In genomic region chr9:65195621-65195981, GRCm38 (mm10) we compare ENCODE assay signal across 8 mouse cellular contexts. TPM values are rescaled to one million over a fixed set of nuclear protein-coding genes. Genes with fewer than 3 reads are reported as not detected.
DNase-seq lines count a peak whose midpoint lies in the region; ATAC-seq and TF ChIP-seq lines count a peak whose summit lies in the region.

No protein-coding gene starts in this region.

- no peaks in the 10 kb centered on the region for H3K36me3 ChIP-seq in neural tube, embryonic 11.5 days (ENCODE audit: control insufficient read depth, insufficient read depth, low read length)
- H3K36me3 ChIP-seq in forebrain, postnatal 0 days (ENCODE audit: insufficient read depth): no peaks in the 10 kb centered on the region
- H3K36me3 ChIP-seq in hindbrain, postnatal 0 days (ENCODE audit: insufficient read depth, low read length): no peaks in the 10 kb centered on the region
- H3K36me3 ChIP-seq in liver, adult 2 months (ENCODE audit: control insufficient read depth, insufficient read depth, low read length): no peaks in the 10 kb centered on the region
- no peaks in the 10 kb centered on the region for H3K36me3 ChIP-seq in midbrain, postnatal 0 days (ENCODE audit: insufficient read depth, low read length)

- no peak for DNase-seq in neural tube, embryonic 11.5 days (ENCODE audit: low spot score)
- DNase-seq in neural tube, embryonic 10.5 days (ENCODE audit: extremely low spot score, low spot score): no peak
- peak; percentile 87 for DNase-seq in adrenal gland, postnatal 36 days
- no peak for DNase-seq in forebrain, postnatal 0 days
- peak; percentile 39 for DNase-seq in hindbrain, postnatal 0 days (ENCODE audit: low spot score)
- peak; percentile 31 for DNase-seq in liver, adult 2 months (ENCODE audit: extremely low read depth, low read depth, low spot score)
- DNase-seq in midbrain, postnatal 0 days (ENCODE audit: low spot score): peak; percentile 32
- DNase-seq in embryo, embryonic 10 days (ENCODE audit: low spot score): no peak

- H3K9me3 ChIP-seq in neural tube, embryonic 11.5 days (ENCODE audit: control insufficient read depth, low read length): no peaks in the 10 kb centered on the region
- H3K9me3 ChIP-seq in forebrain, postnatal 0 days (ENCODE audit: low read length): no peaks in the 10 kb centered on the region
- H3K9me3 ChIP-seq in hindbrain, postnatal 0 days (ENCODE audit: low read length): no peaks in the 10 kb centered on the region
- H3K9me3 ChIP-seq in midbrain, postnatal 0 days (ENCODE audit: low read length): no peaks in the 10 kb centered on the region

- WGBS in neural tube, embryonic 11.5 days: 40% methylated on average over 8 of the region's 8 CpGs
- 42% methylated on average over 8 of the region's 8 CpGs for WGBS in forebrain, postnatal 0 days
- 30% methylated on average over 8 of the region's 8 CpGs for WGBS in hindbrain, postnatal 0 days
- WGBS in liver, adult 2 months: 20% methylated on average over 8 of the region's 8 CpGs
- 38% methylated on average over 8 of the region's 8 CpGs for WGBS in midbrain, postnatal 0 days

- no peak for TF ChIP-seq POLR2A in liver, adult 2 months (IDR thresholded peaks at IDR 0.05; ENCODE audit: extremely low read depth, insufficient read depth, low read length)

- H3K4me2 ChIP-seq in neural tube, embryonic 11.5 days (ENCODE audit: low read depth): no peak overlapping the region
- H3K4me2 ChIP-seq in forebrain, postnatal 0 days (ENCODE audit: low read depth): 0 out of 2 replicates have a peak overlapping the region, but pooled peaks have one; percentile 5
- H3K4me2 ChIP-seq in hindbrain, postnatal 0 days (ENCODE audit: low read depth, low read length): no peak overlapping the region
- H3K4me2 ChIP-seq in midbrain, postnatal 0 days (ENCODE audit: low read depth, low read length, poor library complexity, severe bottlenecking): no peak overlapping the region

- no peak overlapping the region for H3K9ac ChIP-seq in neural tube, embryonic 11.5 days (ENCODE audit: low read length)
- H3K9ac ChIP-seq in forebrain, postnatal 0 days: peak overlapping the region; percentile 31
- peak overlapping the region; percentile 33; the same call in 1 of the 2 replicates for H3K9ac ChIP-seq in hindbrain, postnatal 0 days (replicated peaks; ENCODE audit: low read length)
- H3K9ac ChIP-seq in liver, adult 2 months (ENCODE audit: low read depth, low read length): peak overlapping the region; percentile 1
- no peak overlapping the region; the same call in 1 of the 2 replicates for H3K9ac ChIP-seq in midbrain, postnatal 0 days (replicated peaks; ENCODE audit: low read length, poor library complexity, severe bottlenecking)

- peaks cover 26% of the 10 kb centered on the region for H3K4me1 ChIP-seq in neural tube, embryonic 11.5 days (ENCODE audit: control insufficient read depth, insufficient read depth, low read length)
- peaks cover 12% of the 10 kb centered on the region for H3K4me1 ChIP-seq in forebrain, postnatal 0 days (ENCODE audit: insufficient read depth)
- peaks cover 6% of the 10 kb centered on the region; the same call in 1 of the 2 replicates for H3K4me1 ChIP-seq in hindbrain, postnatal 0 days (ENCODE audit: insufficient read depth, low read length)
- peaks cover 33% of the 10 kb centered on the region for H3K4me1 ChIP-seq in liver, adult 2 months (ENCODE audit: control insufficient read depth, insufficient read depth, low read length)
- H3K4me1 ChIP-seq in midbrain, postnatal 0 days (ENCODE audit: insufficient read depth, low read length): 0 out of 2 replicates have a peak, but pooled peaks cover 3% of the 10 kb centered on the region

- H3K27ac ChIP-seq in neural tube, embryonic 11.5 days (ENCODE audit: low read depth, low read length): peak overlapping the region; percentile 76
- H3K27ac ChIP-seq in forebrain, postnatal 0 days (ENCODE audit: low read depth, low read length): peak overlapping the region; percentile 82
- H3K27ac ChIP-seq in hindbrain, postnatal 0 days: peak overlapping the region; percentile 86
- H3K27ac ChIP-seq in liver, adult 2 months (replicated peaks; ENCODE audit: insufficient read depth, low read depth, low read length): peak overlapping the region; percentile 49
- peak overlapping the region; percentile 67 for H3K27ac ChIP-seq in midbrain, postnatal 0 days (ENCODE audit: low read depth, low read length)

- TF ChIP-seq CTCF in forebrain, postnatal 0 days (IDR thresholded peaks at IDR 0.05; ENCODE audit: low read depth): no peak
- TF ChIP-seq CTCF in hindbrain, postnatal 0 days (IDR thresholded peaks at IDR 0.05; ENCODE audit: low read depth): no peak
- TF ChIP-seq CTCF in liver, adult 2 months (IDR thresholded peaks at IDR 0.05; ENCODE audit: low read depth, low read length): no peak
- TF ChIP-seq CTCF in midbrain, postnatal 0 days (IDR thresholded peaks at IDR 0.05): no peak

- H3K27me3 ChIP-seq in neural tube, embryonic 11.5 days (ENCODE audit: control insufficient read depth, insufficient read depth, low read length): no peaks in the 10 kb centered on the region
- H3K27me3 ChIP-seq in forebrain, postnatal 0 days (ENCODE audit: insufficient read depth, low read length): no peaks in the 10 kb centered on the region
- no peaks in the 10 kb centered on the region for H3K27me3 ChIP-seq in hindbrain, postnatal 0 days (ENCODE audit: insufficient read depth, low read length)
- H3K27me3 ChIP-seq in liver, adult 2 months (ENCODE audit: control insufficient read depth, insufficient read depth, low read length): no peaks in the 10 kb centered on the region
- no peaks in the 10 kb centered on the region for H3K27me3 ChIP-seq in midbrain, postnatal 0 days (ENCODE audit: insufficient read depth, low read length)

- ATAC-seq in neural tube, embryonic 11.5 days (ENCODE audit: insufficient read depth, low FRiP score, low TSS enrichment): no peak
- ATAC-seq in forebrain, postnatal 0 days: no peak
- ATAC-seq in hindbrain, postnatal 0 days: 0 out of 2 replicates have a peak, but pooled peaks have one; percentile 3
- ATAC-seq in midbrain, postnatal 0 days (ENCODE audit: low FRiP score): no peak

- H3K4me3 ChIP-seq in neural tube, embryonic 11.5 days (ENCODE audit: low read depth, low read length): no peak overlapping the region
- no peak overlapping the region for H3K4me3 ChIP-seq in forebrain, postnatal 0 days (ENCODE audit: low read depth, low read length)
- H3K4me3 ChIP-seq in hindbrain, postnatal 0 days (ENCODE audit: low read length): no peak overlapping the region
- H3K4me3 ChIP-seq in liver, adult 2 months (ENCODE audit: insufficient read depth, low read depth, low read length): no peak overlapping the region
- no peak overlapping the region for H3K4me3 ChIP-seq in midbrain, postnatal 0 days (ENCODE audit: low read depth, low read length)

- no peaks in the 10 kb centered on the region for H3K79me2 ChIP-seq in liver, adult 2 months (ENCODE audit: control insufficient read depth, insufficient read depth, low read length)

RNA-seq across cellular contexts. Expression of gene Parp16, which starts 0.4 kb away (rescaled TPM):
- polyA plus RNA-seq in neural tube, embryonic 11.5 days (2014; fragmentation: Nextera tagmentation; extraction: Ambion mirVana): 4.9 and 6.1 TPM in 2 replicates
- total RNA-seq in adrenal gland, postnatal 36 days (2021): 10 to 100 TPM; 11.8 to 21.2 TPM
- total RNA-seq in forebrain, postnatal 0 days (2014; rRNA removed): 6.1 and 6.3 TPM in 2 replicates
- polyA plus RNA-seq in forebrain, postnatal 0 days (2015; fragmentation: Nextera tagmentation; extraction: Ambion mirVana): 4.2 and 6.7 TPM in 2 replicates
- 2.6 and 6.7 TPM in 2 replicates for total RNA-seq in hindbrain, postnatal 0 days (2014; rRNA removed)
- 5.9 and 6.3 TPM in 2 replicates for polyA plus RNA-seq in hindbrain, postnatal 0 days (2015; fragmentation: Nextera tagmentation; extraction: Ambion mirVana)
- 11.3 and 12.6 TPM in 2 replicates for total RNA-seq in liver, adult 2 months (2014; rRNA removed)
- 11.4 and 13.6 TPM in 2 replicates for polyA plus RNA-seq in liver, adult 2 months (2012; rRNA removed)
- total RNA-seq in midbrain, postnatal 0 days (2014; rRNA removed): 7.5 and 8.0 TPM in 2 replicates
- 7.0 and 7.7 TPM in 2 replicates for polyA plus RNA-seq in midbrain, postnatal 0 days (2015; fragmentation: Nextera tagmentation; extraction: Ambion mirVana)

RNA-seq across cellular contexts. Expression of gene Igdcc3, which starts 54.6 kb away (rescaled TPM):
- 60.7 and 71.9 TPM in 2 replicates for polyA plus RNA-seq in neural tube, embryonic 11.5 days (2014; fragmentation: Nextera tagmentation; extraction: Ambion mirVana)
- 1 to 10 TPM; 1.2 to 1.9 TPM for total RNA-seq in adrenal gland, postnatal 36 days (2021)
- 2.7 and 3.0 TPM in 2 replicates for total RNA-seq in forebrain, postnatal 0 days (2014; rRNA removed)
- polyA plus RNA-seq in forebrain, postnatal 0 days (2015; fragmentation: Nextera tagmentation; extraction: Ambion mirVana): 2.6 and 4.2 TPM in 2 replicates
- total RNA-seq in hindbrain, postnatal 0 days (2014; rRNA removed): 2.3 and 6.3 TPM in 2 replicates
- 5.2 and 6.2 TPM in 2 replicates for polyA plus RNA-seq in hindbrain, postnatal 0 days (2015; fragmentation: Nextera tagmentation; extraction: Ambion mirVana)
- not detected in 2 replicates for total RNA-seq in liver, adult 2 months (2014; rRNA removed)
- not detected in 2 replicates for polyA plus RNA-seq in liver, adult 2 months (2012; rRNA removed)
- total RNA-seq in midbrain, postnatal 0 days (2014; rRNA removed): 5.3 and 7.7 TPM in 2 replicates
- polyA plus RNA-seq in midbrain, postnatal 0 days (2015; fragmentation: Nextera tagmentation; extraction: Ambion mirVana): 6.4 and 6.6 TPM in 2 replicates

Comparison
In these comparisons a context has a peak if more than half of its experiments do, and no peak if none do; other contexts are left out.
1. DNase-seq: peak in adrenal gland, postnatal 36 days (2 of 2), hindbrain, postnatal 0 days (single experiment), liver, adult 2 months (single experiment) and midbrain, postnatal 0 days (single experiment); none in neural tube, embryonic 11.5 days (single experiment), neural tube, embryonic 10.5 days (single experiment), forebrain, postnatal 0 days (single experiment) and embryo, embryonic 10 days (single experiment).
2. H3K9ac ChIP-seq: peak in forebrain, postnatal 0 days (single experiment), hindbrain, postnatal 0 days (single experiment) and liver, adult 2 months (single experiment); none in neural tube, embryonic 11.5 days (single experiment) and midbrain, postnatal 0 days (single experiment).
3. Peak in every context shown above with its lines, with median percentiles within 50 percentile points of each other: H3K27ac ChIP-seq.